Mouse (Mus musculus) G1E (cell line): ENCODE results near the gene Kcnab2.

Experiments
- CTCF ChIP-seq: IDR thresholded peaks from 2 replicates; pipeline ENCODE4 v1.5.1; 2012; ENCODE audit warnings: low read depth, low read length, inconsistent platforms, mixed read lengths
- GATA1 ChIP-seq: IDR thresholded peaks from 2 replicates; pipeline ENCODE4 v1.6.1; 2012; ENCODE audit warnings: borderline replicate concordance, low read length, inconsistent platforms, mixed read lengths
- POLR2AphosphoS5 ChIP-seq: IDR thresholded peaks from 2 replicates; pipeline ENCODE4 v1.6.1; 2012; ENCODE audit warnings: low read depth, low read length, inconsistent platforms; ENCODE audit not compliant: insufficient replicate concordance

DNA sequence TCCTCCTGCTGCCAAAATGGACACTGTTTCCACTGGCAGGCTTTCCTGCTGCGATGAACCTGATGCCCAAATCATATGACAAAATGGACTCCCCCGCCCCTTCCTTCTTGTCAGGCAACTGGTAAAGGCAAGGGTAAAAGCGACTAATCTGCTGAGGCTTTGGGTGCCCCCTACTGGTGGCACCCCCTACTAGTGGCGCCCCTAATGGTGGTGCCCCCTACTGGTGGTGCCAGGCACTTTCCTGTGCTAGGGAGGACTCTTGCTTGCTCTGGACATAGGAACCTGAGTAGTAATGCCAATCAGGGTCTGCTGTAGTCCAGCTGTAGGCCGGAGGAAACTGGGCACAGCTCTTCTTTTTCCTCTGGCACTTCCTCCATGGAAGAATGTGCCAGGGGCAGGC is 45.4 kb downstream of the Kcnab2 start:
- TF ChIP-seq CTCF (no peak), POLR2AphosphoS5 (no peak), GATA1 (no peak)
